Mouse (Mus musculus) kidney, embryonic 14.5 days (tissue): ENCODE data around the gene Olfr1392. TPM values are rescaled to one million over a fixed set of nuclear protein-coding genes. Genes with fewer than 3 reads are reported as not detected.
"Not testable (repeated sequence)": the region's sequence is repeated elsewhere in the genome, so short reads cannot be mapped to it uniquely, and the experiment has no call there.

Experiments
- ATAC-seq: fragments of 200-750 bp; cut with Nextera tagmentation; 2 replicates; pipeline ENCODE4 v1.8.0; 2017; ENCODE audit warnings: moderate number of reproducible peaks, mild to moderate bottlenecking, moderate TSS enrichment, moderate library complexity; ENCODE audit not compliant: low FRiP score, low TSS enrichment
- H3K27ac ChIP-seq: fragments of 300-500 bp; sonication (generic); 2 replicates; pipeline ENCODE4 v1.5.1; 2014; ENCODE audit warnings: low read depth, mild to moderate bottlenecking, low read length, moderate library complexity, mixed read lengths
- H3K27me3 ChIP-seq: fragments of 300-500 bp; sonication (generic); 2 replicates; pipeline ENCODE4 v1.6.1; 2014; ENCODE audit warnings: mild to moderate bottlenecking, low read length; ENCODE audit not compliant: control insufficient read depth, insufficient read depth
- H3K36me3 ChIP-seq: fragments of 300-500 bp; sonication (generic); 2 replicates; pipeline ENCODE4 v1.6.1; 2014; ENCODE audit warnings: low read length, mixed read lengths; ENCODE audit not compliant: control insufficient read depth, insufficient read depth
- H3K4me1 ChIP-seq: fragments of 300-500 bp; sonication (generic); 2 replicates; pipeline ENCODE4 v1.6.1; 2014; ENCODE audit warnings: low read length, mixed read lengths; ENCODE audit not compliant: control insufficient read depth, insufficient read depth
- H3K4me2 ChIP-seq: fragments of 300-500 bp; sonication (generic); replicated peaks from 2 replicates; pipeline ENCODE4 v1.6.1; 2014; ENCODE audit warnings: low read depth, mild to moderate bottlenecking, low read length
- H3K4me3 ChIP-seq: fragments of 300-500 bp; sonication (generic); 2 replicates; pipeline ENCODE4 v1.5.1; 2014; ENCODE audit warnings: mild to moderate bottlenecking, low read length
- H3K9ac ChIP-seq: fragments of 300-500 bp; sonication (generic); 2 replicates; pipeline ENCODE4 v1.6.1; 2014; ENCODE audit warnings: low read depth, mild to moderate bottlenecking, low read length, moderate library complexity
- H3K9me3 ChIP-seq: fragments of 300-500 bp; sonication (generic); 2 replicates; pipeline ENCODE4 v1.6.1; 2016; ENCODE audit warnings: low read length; ENCODE audit not compliant: control insufficient read depth
- WGBS: fragments of 180-500 bp; shearing (Covaris S2); extraction: QIAGEN DNeasy Blood & Tissue Kit; methylation state at CpG from one replicate; pipeline ENCODE4 v1.1.7; 2014; 5-methylcytosine and 5-hydroxymethylcytosine counted together
- polyA plus RNA-seq: library from polyadenylated mRNA; unstranded; fragments of >200 nt; fragmentation: Nextera tagmentation; extraction: Ambion mirVana; gene quantifications from 2 replicates; pipeline ENCODE4 v1.2.1, GENCODE M21; 2014

The Olfr1392 gene
- polyA plus RNA-seq, 1 experiment from 2014 or later: not detected

- H3K4me2 ChIP-seq: no peak overlapping the region
- 91% methylated on average over 9 of the region's 9 CpGs for WGBS
- H3K27ac ChIP-seq: no peak overlapping the region
- H3K4me1 ChIP-seq: no peaks in the 10 kb centered on the region
- no peak overlapping the region for H3K9ac ChIP-seq
- no peak overlapping the region for H3K4me3 ChIP-seq
- no peak for ATAC-seq
- H3K9me3 ChIP-seq: no peaks in the 10 kb centered on the region
- H3K27me3 ChIP-seq: no peaks in the 10 kb centered on the region
- no peaks in the 10 kb centered on the region; the same call in 1 of the 2 replicates for H3K36me3 ChIP-seq
Measured at GRCm38 (mm10) chr11:49269761-49270160, 15.3 kb upstream of the Olfr1392 start.

GRCm38 (mm10) chr11:49270368-49270767, 14.7 kb upstream of the Olfr1392 start:
- Histone ChIP-seq H3K4me3 (no peak overlapping the region), H3K27ac (no peak overlapping the region), H3K4me1 (no peaks in the 10 kb centered on the region), H3K36me3 (no peaks in the 10 kb centered on the region; the same call in 1 of the 2 replicates), H3K9me3 (no peaks in the 10 kb centered on the region), H3K4me2 (no peak overlapping the region), H3K9ac (no peak overlapping the region), H3K27me3 (no peaks in the 10 kb centered on the region)
- 93% methylated on average over 4 of the region's 4 CpGs for WGBS
- no peak for ATAC-seq

GRCm38 (mm10) chr11:49271334-49271733, 13.7 kb upstream of the Olfr1392 start:
- Histone ChIP-seq H3K4me3 (no peak overlapping the region), H3K36me3 (no peaks in the 10 kb centered on the region), H3K27ac (no peak overlapping the region), H3K27me3 (no peaks in the 10 kb centered on the region), H3K4me1 (no peaks in the 10 kb centered on the region), H3K9ac (no peak overlapping the region), H3K4me2 (no peak overlapping the region), H3K9me3 (no peaks in the 10 kb centered on the region)
- WGBS: 33% methylated on average over 7 of the region's 7 CpGs
- peak; percentile 61 for ATAC-seq

- ATAC-seq: no peak
- H3K27me3 ChIP-seq: no peaks in the 10 kb centered on the region
Measured at GRCm38 (mm10) chr11:49273834-49274519, 11.1 kb upstream of the Olfr1392 start.

GRCm38 (mm10) chr11:49278222-49278621, 6.9 kb upstream of the Olfr1392 start, which contains the start of gene Olfr1393:
Gene Olfr1393 (plus strand): TSS chr11:49278304.
- no peak within 1 kb of the TSS for H3K4me2 ChIP-seq
- 80% methylated on average over 3 of the region's 3 CpGs for WGBS

More at GRCm38 (mm10) chr11:49273834-49274519, 11.1 kb upstream of the Olfr1392 start:
- Histone ChIP-seq H3K4me1 (no peaks in the 10 kb centered on the region), H3K27ac (no peak overlapping the region), H3K4me3 (no peak overlapping the region), H3K36me3 (no peaks in the 10 kb centered on the region), H3K4me2 (no peak overlapping the region), H3K9ac (no peak overlapping the region), H3K9me3 (no peaks in the 10 kb centered on the region)
- WGBS: 65% methylated on average over 11 of the region's 11 CpGs

GRCm38 (mm10) chr11:49287251-49287650, 2.2 kb downstream of the Olfr1392 start:
- Histone ChIP-seq H3K27ac (no peak overlapping the region), H3K9me3 (no peaks in the 10 kb centered on the region; the same call in 1 of the 2 replicates), H3K4me3 (no peak overlapping the region), H3K4me2 (no peak overlapping the region), H3K27me3 (no peaks in the 10 kb centered on the region), H3K36me3 (no peaks in the 10 kb centered on the region), H3K9ac (no peak overlapping the region), H3K4me1 (no peaks in the 10 kb centered on the region)
- WGBS: 66% methylated on average over 2 of the region's 2 CpGs
- ATAC-seq: no peak

More at GRCm38 (mm10) chr11:49278222-49278621, 6.9 kb upstream of the Olfr1392 start, which contains the start of gene Olfr1393:
- no peak within 1 kb of the TSS for H3K27ac ChIP-seq
- H3K9ac ChIP-seq: no peak within 1 kb of the TSS
- no peak for ATAC-seq
- H3K27me3 ChIP-seq: no peaks in the 10 kb centered on the region
- H3K9me3 ChIP-seq: no peaks in the 10 kb centered on the region
- H3K4me3 ChIP-seq: no peak within 1 kb of the TSS
- no peaks in the 10 kb centered on the region for H3K36me3 ChIP-seq
- no peaks in the 10 kb centered on the region for H3K4me1 ChIP-seq

GRCm38 (mm10) chr11:49292777-49293176, 7.7 kb downstream of the Olfr1392 start:
- Histone ChIP-seq H3K36me3 (no peaks in the 10 kb centered on the region), H3K27me3 (no peaks in the 10 kb centered on the region), H3K9me3 (no peaks in the 10 kb centered on the region), H3K27ac (no peak overlapping the region), H3K4me3 (no peak overlapping the region), H3K4me1 (no peaks in the 10 kb centered on the region), H3K9ac (no peak overlapping the region), H3K4me2 (no peak overlapping the region)
- ATAC-seq: no peak
- 82% methylated on average over 3 of the region's 3 CpGs for WGBS

- Histone ChIP-seq H3K4me3 (no peak within 1 kb of the TSS), H3K27ac (no peak within 1 kb of the TSS), H3K27me3 (no peaks in the 10 kb centered on the region)
Measured at GRCm38 (mm10) chr11:49304441-49304840, 19.4 kb downstream of the Olfr1392 start, which contains the start of gene Olfr10. Gene Olfr10 (plus strand): TSS chr11:49304741.

GRCm38 (mm10) chr11:49308547-49308946, 23.5 kb downstream of the Olfr1392 start:
- not testable (repeated sequence) for H3K27me3 ChIP-seq, H3K4me1 ChIP-seq, H3K36me3 ChIP-seq, H3K9me3 ChIP-seq, H3K9ac ChIP-seq, H3K4me2 ChIP-seq, H3K27ac ChIP-seq, H3K4me3 ChIP-seq, ATAC-seq
- WGBS: 83% methylated on average over 5 of the region's 5 CpGs

More at GRCm38 (mm10) chr11:49304441-49304840, 19.4 kb downstream of the Olfr1392 start, which contains the start of gene Olfr10:
- Histone ChIP-seq H3K4me2 (no peak within 1 kb of the TSS), H3K9me3 (no peaks in the 10 kb centered on the region), H3K4me1 (no peaks in the 10 kb centered on the region), H3K9ac (no peak within 1 kb of the TSS), H3K36me3 (no peaks in the 10 kb centered on the region)
- no peak for ATAC-seq
